ENCODE assay signal across 8 mouse cellular contexts in the genomic region with DNA sequence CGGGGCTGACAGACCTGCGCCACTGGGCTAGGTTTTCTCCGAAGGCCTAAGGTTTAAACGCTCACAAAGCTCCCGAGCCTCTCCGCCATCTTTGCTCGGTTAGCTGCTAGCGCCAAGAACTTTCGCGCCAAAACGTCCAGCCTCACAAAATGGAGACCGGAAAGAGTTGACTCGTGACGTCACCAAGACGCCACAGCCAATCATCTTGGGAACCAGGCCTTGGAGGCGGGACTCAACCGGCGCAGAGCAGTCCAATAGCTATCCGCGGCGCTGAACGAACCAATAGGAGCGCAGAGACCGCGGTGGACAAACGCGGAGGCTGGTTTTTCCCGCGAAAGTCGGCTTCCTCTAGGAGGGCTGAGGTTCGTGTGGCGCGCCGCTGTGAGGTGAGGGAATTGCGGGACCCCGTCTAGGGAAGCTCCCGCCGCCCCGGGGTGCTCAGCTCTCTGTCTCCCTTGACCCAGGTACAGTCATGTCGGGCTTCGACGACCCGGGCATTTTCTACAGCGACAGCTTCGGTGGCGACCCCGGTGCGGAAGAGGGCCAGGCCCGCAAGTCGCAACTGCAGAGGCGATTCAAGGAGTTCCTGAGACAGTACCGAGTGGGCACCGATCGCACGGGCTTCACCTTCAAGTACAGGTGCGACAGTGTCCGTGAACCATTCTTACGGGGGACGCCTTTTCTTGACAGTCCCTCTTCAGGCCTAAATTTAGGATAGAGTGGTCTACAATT. TPM values are rescaled to one million over a fixed set of nuclear protein-coding genes. Genes with fewer than 3 reads are reported as not detected.
DNase-seq lines count a peak whose midpoint lies in the region; ATAC-seq and TF ChIP-seq lines count a peak whose summit lies in the region.

A gene (plus strand): TSS at position 334 of the 732 bp plus-strand sequence.

- no peak for TF ChIP-seq CTCF in gastrocnemius, adult 2 months (IDR thresholded peaks at IDR 0.05)
- TF ChIP-seq CTCF in hindbrain, postnatal 0 days (IDR thresholded peaks at IDR 0.05; ENCODE audit: low read depth) = no peak
- TF ChIP-seq CTCF in left cerebral cortex, adult 2 months (IDR thresholded peaks at IDR 0.05) = no peak

- H3K4me3 ChIP-seq in gastrocnemius, adult 2 months = peak within 1 kb of the TSS; percentile 79
- peak within 1 kb of the TSS; percentile 76 for H3K4me3 ChIP-seq in hindbrain, postnatal 0 days (ENCODE audit: low read length)
- peak within 1 kb of the TSS; percentile 53 for H3K4me3 ChIP-seq in left cerebral cortex, adult 2 months

- peaks cover 9% of the 10 kb centered on the region for H3K4me1 ChIP-seq in hindbrain, postnatal 0 days (ENCODE audit: insufficient read depth, low read length)

- H3K9me3 ChIP-seq in hindbrain, postnatal 0 days (ENCODE audit: low read length) = no peaks in the 10 kb centered on the region

- intact Hi-C loops in gastrocnemius, adult 2 months (cut with DNase I) = loop anchor here (2.0 to 5.0 kb wide), 2 partner anchors 77 to 115 kb away; a partner anchor contains a TSS
- intact Hi-C loops in left cerebral cortex, adult 2 months (cut with DNase I) = loop anchor here (2.0 kb wide), 2 partner anchors 17 to 75 kb away; a partner anchor contains a TSS

- H3K4me2 ChIP-seq in hindbrain, postnatal 0 days (ENCODE audit: low read depth, low read length) = peak within 1 kb of the TSS; percentile 90

- peak within 1 kb of the TSS; percentile 91 for H3K27ac ChIP-seq in gastrocnemius, adult 2 months
- peak within 1 kb of the TSS; percentile 81 for H3K27ac ChIP-seq in hindbrain, postnatal 0 days
- H3K27ac ChIP-seq in left cerebral cortex, adult 2 months = peak within 1 kb of the TSS; percentile 77

- WGBS in hindbrain, postnatal 0 days = under 1% methylated on average over 59 of the region's 59 CpGs

- peak within 1 kb of the TSS; percentile 61 for H3K9ac ChIP-seq in hindbrain, postnatal 0 days (replicated peaks; ENCODE audit: low read length)

- no peaks in the 10 kb centered on the region for H3K27me3 ChIP-seq in hindbrain, postnatal 0 days (ENCODE audit: insufficient read depth, low read length)

- peak; percentile 93 for ATAC-seq in common myeloid progenitor, adult 5-6 weeks (replicated peaks; ENCODE audit: low read depth, poor library complexity, severe bottlenecking)
- ATAC-seq in hindbrain, postnatal 0 days = peak; percentile 99
- ATAC-seq in megakaryocyte, adult 5-6 weeks (ENCODE audit: poor library complexity, severe bottlenecking) = peak; percentile 94

- H3K36me3 ChIP-seq in hindbrain, postnatal 0 days (ENCODE audit: insufficient read depth, low read length) = no peaks in the 10 kb centered on the region

- peak; percentile 100 for DNase-seq in ZHBTc4 (ENCODE audit: low read depth, low spot score)
- DNase-seq in gastrocnemius, adult 2 months = peak; percentile 99
- DNase-seq in hindbrain, postnatal 0 days (ENCODE audit: low spot score) = peak; percentile 100
- peak; percentile 99 to 100 for DNase-seq in left cerebral cortex, adult 2 months (ENCODE audit: extremely low spot score in 1 of 2, low spot score in 2 of 2)
- peak; percentile 99 to 100 for DNase-seq in right cerebral cortex, adult 2 months (ENCODE audit: low spot score in 2 of 2)
- peak; percentile 99 for DNase-seq in urinary bladder, postnatal 14 days (ENCODE audit: low spot score)

RNA-seq across cellular contexts. Expression of the gene that starts here (rescaled TPM):
- 262 and 325 TPM in 2 replicates for total RNA-seq in common myeloid progenitor, adult 5-6 weeks (2017)
- 1 to 10 TPM in 1 of 2 experiments, under 1 TPM in 1; 0.89 to 1.1 TPM for total RNA-seq in gastrocnemius, adult 2 months (2021)
- 41.0 and 43.0 TPM in 2 replicates for total RNA-seq in hindbrain, postnatal 0 days (2014; rRNA removed)
- polyA plus RNA-seq in hindbrain, postnatal 0 days (2015; fragmentation: Nextera tagmentation; extraction: Ambion mirVana) = 27.7 and 28.4 TPM in 2 replicates
- total RNA-seq in left cerebral cortex, adult 2 months (2021) = 1 to 10 TPM; 7.4 to 7.6 TPM
- 45.9 and 46.5 TPM in 2 replicates for total RNA-seq in megakaryocyte, adult 5-6 weeks (2015)
- total RNA-seq in megakaryocyte, adult 5-6 weeks (2017) = 210 and 212 TPM in 2 replicates

Comparison
In these comparisons a context has a peak if more than half of its experiments do, and no peak if none do; other contexts are left out.
1. Peak in every context shown above with its lines: DNase-seq, ATAC-seq, H3K4me3 ChIP-seq and H3K27ac ChIP-seq.
2. RNA of the gene that starts here (total RNA-seq): 262 to 325 TPM in common myeloid progenitor, adult 5-6 weeks, 45.9 to 212 TPM in megakaryocyte, adult 5-6 weeks, 41.0 to 43.0 TPM in hindbrain, postnatal 0 days and 7.4 to 7.6 TPM in left cerebral cortex, adult 2 months; 0.89 to 1.1 TPM in gastrocnemius, adult 2 months; every median in the first group is over 4 times any median in the second.